Mouse (Mus musculus) lung, postnatal 36 days (tissue): ENCODE measurements around the gene Gm3424.
"Not testable (repeated sequence)": the region's sequence is repeated elsewhere in the genome, so short reads cannot be mapped to it uniquely, and the experiment has no call there.

Experiments
- DNase-seq: peaks from one replicate; pipeline ENCODE4 v3.0.0; 2022; ENCODE audit warnings: mixed read lengths

Gene Gm3424

DNA sequence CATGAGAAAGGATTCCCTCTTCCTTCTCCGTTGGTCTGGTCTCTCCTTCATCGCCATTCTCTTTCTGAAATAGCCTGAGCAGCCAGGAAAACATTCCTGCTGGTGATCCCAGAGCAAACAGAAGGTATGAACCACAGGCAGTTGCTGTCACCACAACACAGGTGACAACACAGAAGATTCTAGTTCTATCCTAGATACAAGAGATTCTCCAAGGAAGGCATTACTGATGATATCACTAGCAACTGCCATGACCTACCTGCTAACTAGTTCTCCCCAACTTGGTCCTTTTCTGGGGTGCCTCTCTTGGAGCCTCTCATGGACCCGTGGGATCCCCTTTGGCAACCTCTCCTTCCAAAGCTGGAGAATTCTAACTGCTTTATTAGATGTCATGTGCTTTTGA, at the start of gene Gm3424:
Gm3424 (minus strand) TSS at position 101 of the 400 bp plus-strand sequence.
- not testable (repeated sequence) for DNase-seq

DNA sequence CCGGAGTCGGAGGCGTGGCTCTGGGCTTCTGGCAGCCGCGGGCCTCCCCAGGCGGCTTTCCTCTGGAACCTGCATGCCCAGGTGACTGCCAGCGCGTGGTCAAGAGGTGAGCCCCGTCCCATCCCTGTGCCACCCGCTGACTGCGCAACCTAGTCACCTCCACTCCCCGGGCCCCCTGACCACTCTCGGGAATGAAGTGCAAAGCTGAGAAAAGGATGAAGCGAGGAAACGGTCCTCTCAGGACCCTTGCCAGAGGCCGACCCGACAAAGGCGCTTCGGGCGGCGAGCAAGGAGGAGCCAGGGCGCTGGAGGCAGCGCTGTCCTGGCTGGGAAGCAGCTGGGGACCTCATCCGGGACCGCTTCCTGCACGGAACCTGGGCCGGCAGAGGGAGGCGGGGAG, 49.7 kb upstream of the Gm3424 start:
- DNase-seq, result not testable (repeated sequence)

DNA sequence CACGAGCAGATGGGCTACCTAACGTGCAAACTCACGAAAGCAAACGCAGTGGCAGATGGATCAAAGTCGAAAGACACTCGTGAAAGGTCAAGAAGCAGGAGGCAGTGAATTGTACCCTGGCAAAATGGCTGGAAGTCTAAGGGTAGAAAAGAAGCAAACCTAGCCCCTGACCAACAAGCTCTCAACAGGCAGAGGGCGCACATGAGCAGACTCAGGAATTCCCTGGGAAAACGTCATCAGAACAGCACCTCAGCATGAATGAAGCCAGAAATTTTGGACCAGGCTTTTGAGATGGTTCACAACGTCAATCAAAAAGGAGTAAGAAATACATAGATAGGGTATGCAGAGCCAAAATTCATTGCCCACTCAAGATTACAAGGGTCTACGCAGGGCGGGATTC, 49.0 kb upstream of the Gm3424 start:
- DNase-seq, result peak; percentile 23

DNA sequence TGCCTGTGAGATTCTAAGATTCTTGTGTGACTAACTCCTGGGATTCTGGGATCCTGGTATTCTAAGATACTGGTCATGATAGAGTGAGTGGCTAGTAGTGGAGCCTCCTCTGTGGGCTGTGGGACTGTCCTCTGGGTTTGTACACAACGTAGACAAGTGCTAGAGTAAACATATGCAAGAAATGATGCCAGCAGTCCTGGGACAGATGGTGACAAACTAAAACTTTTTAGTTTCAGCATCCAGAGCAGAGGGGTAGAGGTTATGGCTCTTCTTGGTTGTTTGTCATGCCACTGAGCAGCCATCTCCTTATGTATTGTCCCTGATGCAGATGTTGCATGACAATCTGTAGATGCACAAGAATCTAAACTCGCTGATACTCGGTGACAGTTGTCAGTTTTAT, 25.8 kb upstream of the Gm3424 start:
- not testable (repeated sequence) for DNase-seq

DNA sequence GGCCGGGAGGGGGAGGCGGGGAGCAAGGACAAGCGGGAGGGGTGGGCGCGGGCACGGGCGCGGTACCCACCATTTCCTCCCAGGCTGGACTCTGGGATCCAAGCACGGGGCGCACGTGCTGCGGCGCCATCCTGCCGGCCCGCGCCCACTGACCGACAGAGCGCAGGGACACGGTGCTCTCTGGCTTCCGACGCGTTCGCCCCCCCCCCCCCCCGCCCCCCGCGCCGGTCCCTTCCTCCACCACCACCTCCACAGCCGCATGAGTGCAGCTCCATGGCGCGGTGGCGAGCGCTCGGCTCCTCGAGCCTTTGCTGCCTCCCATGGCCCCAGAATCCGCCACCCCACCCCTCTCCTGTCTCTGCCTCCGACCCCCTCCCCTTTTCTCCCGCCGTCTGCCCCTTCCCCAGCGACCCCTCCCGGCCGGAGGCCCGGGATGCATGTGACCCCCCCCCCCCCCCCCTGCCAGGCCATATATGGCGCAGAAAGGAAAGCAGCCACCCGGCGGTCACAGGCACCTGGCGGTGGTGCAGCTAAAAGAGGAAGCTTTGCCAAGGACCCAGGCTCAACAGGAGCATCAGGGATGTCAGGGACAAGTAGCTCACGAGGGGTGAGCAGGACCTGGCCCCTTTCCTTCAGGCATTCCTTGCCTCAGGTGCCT, 17.3 kb downstream of the Gm3424 start:
- not testable (repeated sequence) for DNase-seq

DNA sequence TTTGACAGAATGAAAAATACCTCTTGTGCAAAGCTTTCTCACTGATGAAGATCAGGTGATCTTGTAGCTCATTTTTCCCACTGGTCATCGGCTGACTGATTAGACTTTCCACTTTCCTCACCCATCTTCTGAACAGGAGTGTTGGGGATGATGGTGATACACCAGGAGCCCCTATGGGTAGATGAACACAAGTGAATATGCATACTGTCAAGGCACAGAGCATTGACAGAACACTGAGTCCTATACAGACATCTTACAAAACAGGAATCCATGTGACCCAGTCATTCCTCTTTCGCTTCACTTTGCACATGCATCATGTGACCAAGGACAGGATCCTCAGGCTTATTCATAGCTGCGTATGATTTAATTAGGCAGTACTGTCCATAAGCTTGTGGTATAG, 22.2 kb downstream of the Gm3424 start, which contains the start of gene Gm3383:
Gm3383 (minus strand) TSS at position 101 of the 400 bp plus-strand sequence.
- DNase-seq, result not testable (repeated sequence)
